ENCODE assay signal across 8 mouse cellular contexts in the genomic region with DNA sequence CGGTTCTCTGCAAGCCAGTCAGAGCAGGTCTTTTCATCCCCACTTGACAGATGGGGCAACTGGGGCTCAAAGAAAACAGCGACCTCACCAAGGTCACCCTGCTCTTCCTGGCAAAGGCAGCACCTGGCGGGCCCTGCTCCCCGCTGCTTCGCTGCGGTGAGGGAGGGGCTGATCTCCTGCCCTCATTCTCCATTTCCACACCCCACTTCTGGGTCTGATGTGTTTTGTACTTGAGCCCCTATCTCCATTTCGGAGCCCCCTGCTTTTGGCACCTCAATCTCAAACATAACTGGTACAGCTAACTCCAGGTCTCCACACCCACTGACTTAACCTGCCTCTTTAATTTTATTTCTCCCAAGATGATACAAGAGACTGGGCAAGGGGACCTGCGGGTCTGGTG. TPM values are rescaled to one million over a fixed set of nuclear protein-coding genes. Genes with fewer than 3 reads are reported as not detected.
DNase-seq lines count a peak whose midpoint lies in the region; ATAC-seq and TF ChIP-seq lines count a peak whose summit lies in the region.

No protein-coding gene starts in this region.

- DNase-seq in heart, adult 11 months, result peak; percentile 93
- DNase-seq in heart, postnatal 4 days, result no peak
- no peak for DNase-seq in midbrain, embryonic 10.5 days (ENCODE audit: low spot score)
- no peak for DNase-seq in adrenal gland, adult 2 months
- DNase-seq in thymus, postnatal 10 days (ENCODE audit: low spot score in 2 of 2), result no peak
- no peak for DNase-seq in frontal cortex, postnatal 14 days (ENCODE audit: low spot score in 2 of 2)

- H3K4me3 ChIP-seq in E14TG2a.4 (replicated peaks; ENCODE audit: low read length), result peak overlapping the region; percentile 83
- H3K4me3 ChIP-seq in forebrain, embryonic 16.5 days (replicated peaks; ENCODE audit: low read length), result peak overlapping the region; percentile 67
- H3K4me3 ChIP-seq in midbrain, embryonic 10.5 days, result peak overlapping the region; percentile 60

- H3K9ac ChIP-seq in forebrain, embryonic 16.5 days (replicated peaks; ENCODE audit: low read depth, low read length), result peak overlapping the region; percentile 93

- peaks cover 70% of the 10 kb centered on the region for H3K4me1 ChIP-seq in E14TG2a.4 (replicated peaks; ENCODE audit: low read depth, low read length)
- peaks cover 82% of the 10 kb centered on the region for H3K4me1 ChIP-seq in forebrain, embryonic 16.5 days (replicated peaks; ENCODE audit: control insufficient read depth, insufficient read depth, low read length)
- peaks cover 90% of the 10 kb centered on the region for H3K4me1 ChIP-seq in midbrain, embryonic 10.5 days

- H3K4me2 ChIP-seq in forebrain, embryonic 16.5 days (ENCODE audit: low read length), result peak overlapping the region; percentile 85

- H3K27me3 ChIP-seq in E14TG2a.4 (ENCODE audit: insufficient read depth, low read length), result peaks cover 57% of the 10 kb centered on the region
- H3K27me3 ChIP-seq in forebrain, embryonic 16.5 days (replicated peaks; ENCODE audit: control insufficient read depth, insufficient read depth, low read length), result no peaks in the 10 kb centered on the region
- peaks cover 58% of the 10 kb centered on the region for H3K27me3 ChIP-seq in midbrain, embryonic 10.5 days (ENCODE audit: low read depth, poor library complexity, severe bottlenecking)

- 13% methylated on average over 8 of the region's 8 CpGs for WGBS in forebrain, embryonic 16.5 days
- 11% methylated on average over 8 of the region's 8 CpGs for WGBS in midbrain, embryonic 10.5 days

- H3K9me3 ChIP-seq in E14TG2a.4 (ENCODE audit: low read length), result no peaks in the 10 kb centered on the region
- H3K9me3 ChIP-seq in forebrain, embryonic 16.5 days (ENCODE audit: control insufficient read depth, low read length), result no peaks in the 10 kb centered on the region
- H3K9me3 ChIP-seq in midbrain, embryonic 10.5 days (replicated peaks), result no peaks in the 10 kb centered on the region

- H3K27ac ChIP-seq in forebrain, embryonic 16.5 days (ENCODE audit: low read length), result peak overlapping the region; percentile 95
- H3K27ac ChIP-seq in midbrain, embryonic 10.5 days (replicated peaks), result peak overlapping the region; percentile 83

- peaks cover 11% of the 10 kb centered on the region for H3K36me3 ChIP-seq in E14TG2a.4 (ENCODE audit: insufficient read depth, low read length)
- H3K36me3 ChIP-seq in forebrain, embryonic 16.5 days (ENCODE audit: control insufficient read depth, insufficient read depth), result peaks cover 6% of the 10 kb centered on the region
- peaks cover 14% of the 10 kb centered on the region for H3K36me3 ChIP-seq in midbrain, embryonic 10.5 days

- no peak for ATAC-seq in forebrain, embryonic 16.5 days

- no peak for TF ChIP-seq CTCF in E14TG2a.4 (conservative IDR thresholded peaks at IDR 0.05; ENCODE audit: low read length)

RNA-seq across cellular contexts. Expression of gene Chpf2, which starts 12.6 kb away (rescaled TPM):
- total RNA-seq in heart, postnatal 4 days (2021), result 10 to 100 TPM; 19.9 to 21.6 TPM
- 20.5 and 20.8 TPM in 2 replicates for polyA plus RNA-seq in forebrain, embryonic 16.5 days (2015; fragmentation: Nextera tagmentation; extraction: Ambion mirVana)
- polyA plus RNA-seq in midbrain, embryonic 10.5 days (2016; fragmentation: Nextera tagmentation; extraction: Ambion mirVana), result 14.8 and 19.7 TPM in 2 replicates
- 10 to 100 TPM; 37.9 to 49.7 TPM for total RNA-seq in adrenal gland, adult 2 months (2021)
- 60.0 and 76.6 TPM in 2 replicates for polyA plus RNA-seq in adrenal gland, adult 2 months (2012; rRNA removed)

RNA-seq across cellular contexts. Expression of gene Abcf2, which starts 21.9 kb away (rescaled TPM):
- total RNA-seq in heart, postnatal 4 days (2021), result 10 to 100 TPM; 47.4 to 49.3 TPM
- 107 and 109 TPM in 2 replicates for polyA plus RNA-seq in forebrain, embryonic 16.5 days (2015; fragmentation: Nextera tagmentation; extraction: Ambion mirVana)
- 160 and 170 TPM in 2 replicates for polyA plus RNA-seq in midbrain, embryonic 10.5 days (2016; fragmentation: Nextera tagmentation; extraction: Ambion mirVana)
- total RNA-seq in adrenal gland, adult 2 months (2021), result 10 to 100 TPM; 72.0 TPM
- 66.9 and 82.4 TPM in 2 replicates for polyA plus RNA-seq in adrenal gland, adult 2 months (2012; rRNA removed)

RNA-seq across cellular contexts. Expression of gene Smarcd3, which starts 25.1 kb away (rescaled TPM):
- total RNA-seq in heart, postnatal 4 days (2021), result 10 to 100 TPM; 89.7 to 96.9 TPM
- 156 and 181 TPM in 2 replicates for polyA plus RNA-seq in forebrain, embryonic 16.5 days (2015; fragmentation: Nextera tagmentation; extraction: Ambion mirVana)
- 32.4 and 44.8 TPM in 2 replicates for polyA plus RNA-seq in midbrain, embryonic 10.5 days (2016; fragmentation: Nextera tagmentation; extraction: Ambion mirVana)
- total RNA-seq in adrenal gland, adult 2 months (2021), result 10 to 100 TPM; 14.2 to 25.0 TPM
- 53.1 and 71.3 TPM in 2 replicates for polyA plus RNA-seq in adrenal gland, adult 2 months (2012; rRNA removed)

RNA-seq across cellular contexts. Expression of gene 4931409K22Rik, which starts 42.5 kb away (rescaled TPM):
- total RNA-seq in heart, postnatal 4 days (2021), result not detected
- 0.26 and 0.35 TPM in 2 replicates for polyA plus RNA-seq in forebrain, embryonic 16.5 days (2015; fragmentation: Nextera tagmentation; extraction: Ambion mirVana)
- 0.05 TPM in 1 of 2 replicates, not detected in the other for polyA plus RNA-seq in midbrain, embryonic 10.5 days (2016; fragmentation: Nextera tagmentation; extraction: Ambion mirVana)
- total RNA-seq in adrenal gland, adult 2 months (2021), result not detected
- not detected in 2 replicates for polyA plus RNA-seq in adrenal gland, adult 2 months (2012; rRNA removed)

RNA-seq across cellular contexts. Expression of gene Asb10, which starts 58.4 kb away (rescaled TPM):
- total RNA-seq in heart, postnatal 4 days (2021), result 10 to 100 TPM; 19.8 to 23.1 TPM
- polyA plus RNA-seq in forebrain, embryonic 16.5 days (2015; fragmentation: Nextera tagmentation; extraction: Ambion mirVana), result 0.09 and 0.11 TPM in 2 replicates
- 0.06 and 0.15 TPM in 2 replicates for polyA plus RNA-seq in midbrain, embryonic 10.5 days (2016; fragmentation: Nextera tagmentation; extraction: Ambion mirVana)
- not detected for total RNA-seq in adrenal gland, adult 2 months (2021)
- 0.30 and 0.76 TPM in 2 replicates for polyA plus RNA-seq in adrenal gland, adult 2 months (2012; rRNA removed)
